Mouse (Mus musculus) right cerebral cortex, postnatal 4 days (tissue): ENCODE results near the gene Zic1.

Source experiments
- DNase-seq: peaks from one replicate; pipeline ENCODE4 v3.0.0-alpha.2; 2022

Gene Zic1

DNA sequence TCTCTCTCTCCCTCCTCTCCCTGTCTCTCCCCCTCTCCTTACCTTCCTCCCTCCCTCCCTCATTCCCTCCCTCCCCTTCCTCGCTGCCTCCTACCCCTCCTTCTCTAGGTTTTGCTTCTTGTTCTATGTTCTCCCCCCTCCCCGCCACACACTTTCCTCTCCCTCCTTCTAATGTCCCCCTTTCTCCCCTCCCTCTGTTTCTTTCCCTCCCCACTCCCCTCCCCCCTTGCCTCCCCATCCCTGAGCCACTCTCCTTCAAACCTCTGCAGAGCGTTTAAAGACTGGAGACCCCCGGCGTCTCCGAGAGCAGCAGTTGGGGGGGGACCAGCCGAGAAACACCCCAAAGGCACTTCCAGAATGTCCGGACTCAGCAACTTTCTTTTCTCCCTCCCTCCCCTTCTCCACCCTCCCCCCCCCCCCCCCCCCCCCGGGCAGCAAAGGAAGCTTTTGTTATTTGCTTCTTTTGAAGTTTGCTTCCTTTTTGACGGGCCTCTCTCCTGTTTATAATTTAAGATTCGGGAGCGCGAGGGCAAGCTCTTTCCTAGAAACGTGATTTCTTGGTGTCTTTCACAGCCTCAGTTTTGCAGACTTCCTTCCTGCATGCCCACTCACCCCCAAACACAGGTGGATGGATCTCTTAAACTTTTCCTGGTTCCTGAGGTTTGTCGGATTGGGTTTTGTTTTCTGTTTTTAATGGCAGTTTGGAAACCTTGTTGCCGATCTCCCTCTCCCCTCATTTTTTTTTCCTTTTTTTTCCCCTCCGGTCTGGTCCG, 802 bp upstream of the Zic1 start:
- DNase-seq = no peak

DNA sequence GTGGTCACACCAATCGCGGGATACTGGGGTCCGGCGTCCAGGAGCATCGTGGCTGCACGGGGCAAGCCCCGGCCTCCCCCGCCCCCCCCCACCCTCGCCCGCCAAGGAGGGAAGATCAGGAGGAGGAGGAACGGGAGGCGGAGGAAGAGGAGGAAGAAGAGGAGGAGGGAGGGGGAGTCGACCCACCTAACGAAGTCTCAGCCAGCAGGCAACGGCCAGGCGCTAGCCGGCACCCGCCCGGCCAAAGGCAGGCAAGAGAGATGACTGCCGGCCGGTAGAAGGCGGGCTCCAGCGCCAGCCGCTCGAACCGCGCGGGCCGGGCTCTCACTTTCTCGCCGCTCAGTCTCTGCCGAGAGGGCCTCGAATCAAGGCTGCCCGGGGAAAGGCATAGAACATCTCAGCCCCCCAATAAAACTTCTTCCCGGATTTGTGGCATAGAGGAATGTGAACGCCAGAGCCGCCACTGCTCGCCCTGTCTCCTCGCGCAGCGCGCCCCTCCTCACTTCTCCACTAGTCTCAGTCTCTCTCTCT, 574 bp downstream of the Zic1 start:
- no peak for DNase-seq

DNA sequence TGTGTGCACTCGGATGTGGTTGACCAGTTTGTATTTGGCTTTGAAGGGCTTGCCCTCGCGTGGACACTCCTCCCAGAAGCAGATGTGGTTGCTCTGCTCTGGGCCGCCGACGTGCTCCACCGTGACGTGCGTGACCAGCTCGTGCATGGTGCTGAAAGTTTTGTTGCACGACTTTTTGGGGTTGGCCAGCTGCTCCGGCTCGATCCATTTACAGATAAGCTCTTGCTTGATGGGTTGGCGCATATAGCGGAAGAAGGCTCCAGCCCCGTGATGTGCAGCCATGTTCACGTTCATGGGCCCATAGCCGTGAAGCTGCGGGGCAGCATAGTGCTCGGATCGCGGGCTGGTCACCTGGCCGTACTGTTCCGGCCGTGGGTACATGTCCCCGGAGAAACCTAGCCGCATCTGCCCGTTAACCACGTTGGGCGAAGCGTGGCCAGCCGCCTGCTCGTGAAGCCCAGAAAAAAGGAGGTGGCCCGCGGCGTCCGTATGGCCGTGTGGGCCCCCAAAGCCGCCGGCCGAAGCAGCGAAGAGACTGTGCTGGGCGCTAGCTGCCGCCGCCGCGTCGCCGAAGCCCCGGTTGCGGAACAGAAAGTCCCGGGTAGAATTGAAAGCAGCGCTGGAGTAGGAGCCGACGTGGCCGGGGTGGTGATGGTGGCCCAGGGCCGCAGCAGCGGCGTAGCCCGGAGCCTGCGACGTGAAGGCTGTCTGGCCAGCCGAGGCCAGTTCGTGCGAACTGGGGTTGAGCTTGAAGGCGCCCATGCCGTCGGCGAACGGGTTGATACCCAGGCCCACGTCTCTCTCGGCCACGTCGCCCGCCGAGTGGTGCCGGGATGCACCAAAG, 1.3 kb downstream of the Zic1 start:
- no peak for DNase-seq

DNA sequence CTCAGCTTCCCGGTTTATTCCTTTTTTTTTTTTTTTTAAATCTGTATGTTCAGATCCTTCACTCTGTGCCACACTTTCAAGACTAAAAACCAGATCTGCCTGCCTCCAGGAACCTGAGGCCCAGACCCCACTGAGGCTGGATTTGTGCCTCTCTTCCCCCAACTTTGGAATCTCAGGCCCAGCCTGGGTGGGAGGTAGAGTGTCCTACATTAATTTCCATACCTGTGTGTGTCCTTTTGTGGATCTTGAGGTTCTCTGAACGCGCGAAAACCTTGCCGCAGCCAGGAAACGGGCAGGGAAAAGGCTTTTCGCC, 1.8 kb downstream of the Zic1 start:
- no peak for DNase-seq

DNA sequence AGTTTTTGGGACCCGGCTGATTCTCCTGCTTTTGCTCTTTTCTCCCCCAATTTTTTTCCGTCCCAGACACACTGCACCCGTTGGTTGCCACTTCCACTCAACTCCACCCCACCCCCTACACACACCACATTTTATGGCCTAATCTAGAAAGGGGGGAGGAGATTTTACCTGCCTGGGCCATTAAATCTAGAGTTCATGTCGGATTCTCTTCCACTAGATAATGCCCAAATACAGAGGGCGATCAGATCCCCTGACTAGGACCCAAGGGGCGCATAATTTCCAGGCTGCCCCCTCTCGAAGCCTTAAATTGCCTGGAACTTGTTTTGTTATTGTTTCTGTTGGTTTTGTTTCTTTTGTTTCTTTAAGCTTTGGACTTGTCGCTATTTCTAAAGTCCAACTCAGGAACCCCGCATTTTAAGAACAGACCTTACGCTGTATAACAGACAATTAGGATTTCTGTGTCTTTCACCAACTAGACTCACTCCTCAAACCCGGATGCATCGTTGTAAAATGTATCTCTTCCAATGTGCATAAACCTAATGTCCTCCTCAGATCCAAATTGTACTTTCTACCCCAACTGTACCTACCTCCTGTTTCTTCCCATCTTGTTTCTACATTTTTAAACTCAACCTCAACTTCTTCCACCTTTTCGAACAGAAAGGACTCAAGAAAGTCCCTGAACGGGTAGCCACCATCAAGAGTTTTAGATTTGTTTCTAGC, 2.4 kb downstream of the Zic1 start:
- no peak for DNase-seq

DNA sequence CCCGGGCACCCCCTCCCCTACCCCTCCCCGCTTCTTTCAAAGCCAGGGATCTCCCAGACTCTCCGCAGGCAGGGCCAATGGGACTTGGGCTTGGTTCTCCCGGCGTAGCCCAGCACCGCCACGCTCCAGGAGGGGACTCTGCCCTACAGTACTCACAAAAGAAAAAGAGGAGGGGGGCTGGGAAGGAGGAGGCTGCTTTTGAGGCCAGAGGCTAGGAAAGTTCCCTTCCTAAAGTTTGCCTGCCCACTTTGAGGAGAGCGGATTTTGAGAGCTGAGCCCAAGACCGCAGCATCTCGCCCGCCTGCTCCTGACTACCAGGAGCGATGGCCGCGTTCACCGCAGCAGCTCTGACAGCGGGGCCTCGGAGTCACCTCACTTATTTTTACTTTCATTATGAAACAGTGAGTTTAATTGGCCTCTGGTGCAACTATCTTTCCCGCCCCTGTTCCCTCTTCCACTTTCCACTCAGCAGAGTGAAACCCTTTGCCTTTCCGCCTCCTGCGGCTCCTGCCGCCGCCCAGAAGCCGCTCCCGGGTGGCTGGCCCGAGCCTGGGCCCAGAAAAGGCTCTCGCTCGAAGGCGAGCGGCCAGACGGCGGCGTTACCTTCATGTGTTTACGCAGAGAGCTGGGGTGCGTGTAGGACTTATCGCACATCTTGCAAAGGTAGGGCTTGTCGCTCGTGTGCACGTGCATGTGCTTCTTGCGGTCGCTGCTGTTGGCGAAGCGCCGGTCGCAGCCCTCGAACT, 3.6 kb downstream of the Zic1 start, which contains the start of gene Zic4:
Gene Zic4, plus strand, starts transcription at position 558 of the 746 bp plus-strand sequence.
- DNase-seq = no peak

DNA sequence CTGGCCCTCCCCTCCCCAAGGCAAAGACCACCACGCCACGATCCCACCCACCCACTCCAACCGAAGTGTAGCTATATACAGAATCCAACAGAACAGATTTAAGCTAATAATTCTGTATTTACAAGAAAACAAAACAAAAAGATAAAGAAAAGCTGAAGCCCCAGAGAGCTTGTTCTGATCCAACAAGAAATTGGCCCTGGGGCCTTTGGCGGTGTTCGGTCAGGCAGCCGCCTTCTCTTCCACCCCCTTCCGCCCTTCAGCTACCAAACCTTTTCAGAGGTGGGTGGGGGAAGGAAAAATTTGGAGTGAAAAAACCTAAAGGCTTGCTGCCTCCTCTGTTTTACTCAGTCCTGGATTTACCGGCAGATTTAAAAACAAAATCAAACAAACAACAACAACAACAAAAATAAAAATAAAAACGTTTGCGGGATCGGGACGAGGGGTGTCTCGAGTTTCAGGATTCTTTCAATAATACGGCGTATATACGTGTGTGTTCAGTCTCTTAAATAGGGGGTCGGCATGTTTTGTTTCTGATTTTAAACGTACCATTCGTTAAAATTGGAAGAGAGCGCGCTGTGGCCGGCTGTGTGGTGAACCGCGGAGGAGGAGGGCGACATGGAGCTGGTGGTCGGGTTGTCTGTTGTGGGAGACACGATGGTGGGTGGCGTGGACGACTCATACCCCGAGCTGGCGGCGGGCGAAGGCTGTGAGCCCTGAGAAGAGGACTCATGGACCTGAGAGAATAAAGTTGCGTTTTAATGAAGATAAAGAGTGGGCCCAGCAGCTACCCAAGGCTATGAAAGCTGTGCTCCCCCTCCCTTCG, 4.4 kb downstream of the Zic1 start:
- no peak for DNase-seq

DNA sequence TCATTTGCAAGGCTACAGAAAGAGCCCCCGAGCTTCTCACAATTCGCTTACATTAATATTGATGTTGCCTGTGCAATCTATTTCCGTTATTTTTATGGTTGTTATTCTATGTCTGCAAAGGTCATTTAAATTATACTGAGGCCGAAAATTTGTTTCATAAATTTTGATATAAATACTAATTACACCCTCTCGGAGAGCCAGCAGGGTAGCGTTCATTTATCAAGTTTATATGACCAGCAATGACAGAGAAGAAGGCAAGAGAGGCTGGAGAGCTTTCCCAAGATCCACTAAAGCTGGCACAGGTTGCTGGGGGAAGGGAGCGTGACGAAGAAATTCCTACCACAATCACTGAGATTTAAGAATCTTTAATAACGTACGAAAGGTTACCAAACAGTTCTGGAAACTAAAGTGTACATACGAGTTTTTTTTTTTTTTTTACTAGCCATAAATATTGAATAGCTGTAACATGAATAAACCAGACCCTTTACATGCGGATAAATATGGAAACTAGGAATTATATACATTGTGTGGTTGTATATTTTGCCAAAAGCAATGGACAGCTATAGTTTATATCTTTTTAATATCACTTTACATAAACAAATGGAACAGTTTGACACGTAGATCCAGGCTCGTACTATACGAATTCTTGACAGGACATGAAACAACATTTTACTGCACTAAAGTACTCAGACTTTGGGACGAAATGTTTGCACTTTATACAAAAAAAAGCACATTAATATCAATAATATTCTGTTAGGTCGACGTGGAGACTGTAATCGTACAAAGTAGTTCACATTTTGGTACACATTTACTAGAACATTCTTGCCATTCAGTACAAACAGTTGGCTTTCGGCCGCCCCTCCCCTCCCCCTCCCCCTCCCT, 5.2 kb downstream of the Zic1 start:
- DNase-seq = no peak

DNA sequence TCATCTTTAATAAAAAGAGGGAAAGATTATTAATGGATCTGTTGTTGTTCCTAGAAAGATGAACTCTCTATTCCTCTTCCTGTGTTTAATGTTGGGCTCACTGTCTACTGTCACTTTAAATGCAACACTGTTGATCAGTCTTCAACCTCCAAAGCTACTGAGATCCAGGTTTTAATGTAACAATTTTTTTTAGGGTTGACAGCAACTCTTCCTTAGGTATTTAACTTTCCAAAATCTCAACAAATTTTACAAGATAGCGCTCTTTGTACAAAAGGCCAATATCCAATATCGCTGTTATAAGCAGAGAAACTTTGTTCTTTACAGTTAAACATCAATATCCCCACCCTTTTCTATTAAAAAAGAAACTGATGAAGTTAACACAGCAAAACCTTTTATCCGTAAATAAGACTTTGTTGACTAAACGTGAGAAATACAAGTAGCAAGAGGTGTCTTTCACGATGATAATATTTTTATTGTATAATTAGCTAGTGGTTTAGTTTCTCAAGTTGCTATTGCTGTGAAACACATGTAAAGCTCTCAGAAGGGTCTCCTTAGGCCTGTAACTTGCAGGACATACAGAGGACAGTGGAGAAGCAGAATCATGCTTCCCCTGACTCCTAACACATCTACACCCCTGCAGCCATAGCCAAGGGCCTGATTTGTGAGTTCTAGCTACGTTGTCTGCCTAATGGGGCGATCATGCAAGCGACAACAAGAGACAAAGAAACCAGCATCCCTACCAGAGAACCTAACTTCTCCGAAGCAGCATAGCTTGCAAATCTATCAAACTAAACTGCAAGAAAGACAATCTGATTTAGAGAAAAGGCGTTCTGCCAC, 6.5 kb downstream of the Zic1 start:
- no peak for DNase-seq

DNA sequence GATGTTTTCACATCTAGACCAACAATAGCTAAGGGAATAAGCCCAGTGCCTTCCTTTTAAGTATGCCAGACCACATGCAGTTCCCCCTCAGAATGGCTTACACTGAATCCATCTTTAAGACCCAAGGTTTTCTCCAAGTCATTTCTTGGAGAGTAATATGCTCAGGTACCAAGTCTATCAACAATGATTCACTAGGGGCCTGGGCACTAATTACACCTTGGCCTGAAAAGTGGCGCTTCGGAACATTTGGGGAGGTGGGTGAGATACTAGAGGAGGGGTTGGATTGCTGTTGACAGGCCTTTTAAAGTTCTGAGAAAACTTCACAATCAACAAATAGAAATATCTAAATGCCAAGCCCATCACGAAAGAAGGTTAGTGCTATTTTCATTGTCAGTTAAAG, 8.3 kb downstream of the Zic1 start:
- no peak for DNase-seq

DNA sequence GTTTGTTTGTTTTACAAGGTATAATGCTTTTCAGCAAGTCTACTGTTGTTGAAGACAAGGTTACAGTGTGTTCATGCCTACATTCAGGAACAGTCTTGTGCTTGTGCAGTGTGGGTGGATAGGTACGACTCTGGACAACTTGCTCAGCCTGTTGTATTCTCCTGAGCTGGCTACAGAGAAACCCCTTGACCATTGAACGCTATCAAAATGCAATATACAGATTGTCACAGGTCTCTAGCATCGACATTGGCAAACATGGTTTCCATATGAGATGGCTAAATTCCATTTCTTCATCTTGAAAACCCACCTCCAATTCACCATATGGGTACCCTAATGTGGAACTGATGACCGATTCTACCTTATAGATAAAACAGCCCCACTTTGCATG, 9.3 kb downstream of the Zic1 start:
- DNase-seq = no peak

DNA sequence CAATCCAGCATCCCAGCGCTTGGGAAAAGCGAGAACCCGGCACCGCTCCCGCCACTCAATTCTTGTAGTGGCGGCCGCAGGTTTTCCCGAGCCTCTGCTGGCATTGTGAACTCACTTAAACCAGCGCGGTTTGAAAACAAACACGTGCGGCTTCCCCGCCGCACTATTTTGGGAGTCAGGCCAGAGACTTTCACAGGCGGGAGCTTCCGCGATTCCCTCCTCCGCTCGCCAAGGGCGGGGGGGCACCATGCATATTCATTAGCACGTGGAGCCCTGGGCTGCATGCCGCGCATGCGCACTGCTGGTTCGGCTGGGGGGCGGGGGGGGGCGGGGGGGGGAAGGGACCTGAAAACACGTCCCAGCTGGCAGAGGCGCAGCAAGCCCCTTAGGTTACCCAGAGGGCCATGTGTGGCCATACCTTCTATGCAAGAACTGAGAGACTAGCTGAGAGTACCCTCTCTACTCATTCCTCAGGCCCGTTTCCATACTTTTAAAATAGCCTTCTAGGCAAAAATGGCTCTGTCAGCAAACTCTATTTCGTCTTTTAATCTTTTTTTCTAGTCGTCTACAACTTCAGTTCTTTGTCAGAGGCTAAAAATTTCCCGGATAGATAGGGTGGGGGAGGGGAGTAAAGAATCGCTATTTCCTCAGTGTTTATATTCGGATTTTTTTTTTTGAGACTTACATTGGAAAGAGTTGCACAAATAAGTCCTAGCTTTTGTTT, 9.8 kb downstream of the Zic1 start:
- DNase-seq = peak; percentile 61

DNA sequence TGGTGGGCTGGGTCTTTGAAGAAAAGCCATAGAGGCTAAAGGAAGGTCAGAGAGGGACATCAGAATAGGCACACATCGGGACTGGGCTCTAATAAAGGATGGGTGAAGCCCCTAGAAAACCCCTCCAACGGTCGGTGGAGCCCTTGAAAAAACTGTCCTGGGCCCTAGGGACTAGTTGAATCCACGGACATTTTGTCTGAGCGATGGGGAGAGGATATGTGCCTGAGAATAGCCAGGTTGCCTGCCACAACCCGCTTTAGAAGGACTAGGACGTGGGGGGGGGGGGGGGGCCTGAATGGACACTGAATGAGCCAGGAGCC, 10.4 kb downstream of the Zic1 start:
- no peak for DNase-seq

DNA sequence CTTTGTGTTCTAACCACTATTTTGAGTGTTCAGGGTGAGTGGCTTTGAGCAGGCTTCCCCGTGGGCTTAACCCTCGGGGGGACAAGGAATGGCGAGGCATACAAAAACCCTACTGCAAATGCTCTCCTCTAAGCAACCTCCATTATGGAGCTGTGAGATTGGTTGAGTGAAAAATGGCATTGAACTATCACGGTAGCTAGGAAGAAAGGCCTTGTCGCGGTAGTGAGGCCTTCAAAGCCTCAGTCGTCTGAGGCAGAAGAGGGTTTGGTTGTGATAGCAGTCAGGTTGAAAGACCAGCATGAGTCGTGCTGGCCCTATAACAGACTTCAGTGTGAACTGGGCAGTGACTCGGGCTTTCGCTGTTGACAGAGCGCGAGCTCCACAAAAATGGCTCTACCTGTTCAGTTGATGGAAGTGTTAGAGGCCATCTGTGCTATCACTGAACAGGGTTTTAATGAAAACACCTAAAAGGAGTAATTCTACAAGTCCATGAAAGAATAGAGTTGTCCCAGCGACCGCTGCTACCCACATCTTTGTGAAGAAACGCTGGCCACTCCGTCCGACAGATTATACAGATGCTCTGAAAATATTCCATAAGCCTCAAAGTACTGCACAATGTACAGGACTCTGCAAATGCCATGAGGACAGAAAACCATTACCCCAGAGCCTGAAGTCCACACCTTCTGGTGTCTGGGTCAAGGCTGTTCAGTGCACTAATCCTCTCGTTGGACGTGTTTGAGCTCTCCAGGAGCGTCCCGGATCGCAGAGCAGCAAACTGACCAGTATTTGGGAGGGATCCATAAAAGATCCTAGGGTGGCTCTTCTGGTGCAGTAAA, 11.0 kb downstream of the Zic1 start:
- DNase-seq = peak; percentile 1

DNA sequence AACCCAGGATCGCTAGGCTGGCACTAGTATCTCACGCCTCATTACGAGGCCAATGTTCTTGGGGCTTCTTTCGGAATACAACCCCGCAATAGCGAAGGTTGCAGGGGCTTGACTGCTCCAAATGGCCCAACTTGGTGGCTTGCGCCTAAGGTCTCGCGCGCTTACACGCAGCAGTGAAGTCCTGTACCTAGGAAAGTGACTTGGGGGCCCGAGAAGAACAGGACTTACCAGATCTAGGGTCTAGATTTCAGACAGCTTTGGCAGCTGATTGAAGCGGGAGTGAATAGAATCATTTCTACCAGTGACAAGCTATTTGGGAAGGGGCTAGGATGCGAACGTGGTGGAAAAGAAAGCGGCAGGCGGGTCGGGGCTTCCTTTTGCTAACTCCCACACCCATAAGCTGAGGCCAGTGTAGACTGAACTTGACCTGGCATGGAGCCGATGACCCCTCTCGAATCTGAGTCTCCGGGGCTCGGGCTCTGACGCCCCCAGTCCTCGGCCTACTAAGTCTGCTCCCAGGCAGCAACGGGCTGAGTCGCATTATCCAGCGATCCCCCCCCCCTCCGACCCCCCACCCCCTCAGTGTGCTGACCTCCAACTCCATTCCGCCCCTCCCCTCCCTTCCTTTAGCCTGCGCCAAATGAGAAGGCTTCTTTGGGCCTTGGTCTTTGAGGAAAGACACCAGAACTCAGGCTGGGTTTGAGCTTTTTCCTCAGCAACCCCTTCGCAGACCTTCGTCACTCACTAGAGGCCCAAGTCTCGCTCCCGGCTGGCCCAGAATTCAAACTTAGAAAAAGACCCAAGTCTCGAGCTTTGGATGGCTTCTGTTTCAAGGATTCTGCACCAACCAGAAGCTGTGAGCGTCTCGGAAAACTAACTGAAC, 11.8 kb downstream of the Zic1 start:
- peak; percentile 10 for DNase-seq

DNA sequence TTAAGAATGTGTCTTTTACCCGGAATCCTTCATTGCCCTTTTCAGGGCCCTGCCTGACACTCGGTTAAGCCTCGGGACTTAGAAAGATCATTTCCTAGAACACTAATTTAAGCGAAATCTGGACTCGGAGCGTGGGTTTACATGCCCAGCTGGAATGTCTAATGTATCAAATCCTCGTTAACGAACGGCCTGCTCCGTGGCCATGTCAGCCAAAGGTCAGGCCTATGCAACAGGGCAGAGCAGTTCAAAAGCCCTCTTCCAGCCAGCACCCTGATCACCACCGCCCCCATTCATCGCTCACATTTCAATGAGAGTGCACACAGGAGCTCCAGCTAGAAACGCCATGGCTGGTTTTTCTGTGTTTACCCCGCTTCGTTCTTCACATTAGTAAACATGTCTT, 12.8 kb downstream of the Zic1 start:
- peak; percentile 3 for DNase-seq

DNA sequence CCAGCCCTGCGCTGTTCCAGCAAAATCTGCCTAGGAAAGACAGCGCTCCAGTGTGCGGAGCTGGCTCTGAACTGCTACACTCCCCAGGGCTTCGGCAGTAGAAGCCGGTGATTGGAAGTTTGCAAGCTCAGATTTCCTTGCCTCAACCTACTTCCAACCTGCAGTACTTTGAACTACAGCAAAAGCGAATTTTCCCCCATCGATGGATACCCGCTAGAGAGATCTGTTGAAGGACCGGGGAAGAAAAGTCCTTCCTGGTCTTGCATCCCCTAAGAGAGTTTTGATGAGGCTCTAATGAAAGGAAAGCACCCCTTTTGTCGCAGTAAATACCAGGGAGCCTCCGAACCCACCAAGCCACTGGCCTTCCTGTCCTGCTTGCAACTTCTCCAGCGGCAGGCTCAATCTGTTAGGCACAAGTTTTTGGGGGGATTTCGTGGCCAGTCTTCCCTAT, 13.6 kb downstream of the Zic1 start:
- peak; percentile 3 for DNase-seq
